In genomic region chr10:42842358-42842757, GRCm38 (mm10) we compare ENCODE assay signal across 8 mouse cellular contexts. TPM values are rescaled to one million over a fixed set of nuclear protein-coding genes. Genes with fewer than 3 reads are reported as not detected.
DNase-seq lines count a peak whose midpoint lies in the region; ATAC-seq and TF ChIP-seq lines count a peak whose summit lies in the region.

No protein-coding gene starts in this region.

- peak; percentile 67 for TF ChIP-seq CTCF in cerebellum, adult 2 months (IDR thresholded peaks at IDR 0.05; ENCODE audit: borderline replicate concordance, insufficient read depth, low read depth, low read length)
- TF ChIP-seq CTCF in forebrain, postnatal 0 days (IDR thresholded peaks at IDR 0.05; ENCODE audit: low read depth), result peak; percentile 91

- H3K36me3 ChIP-seq in forebrain, postnatal 0 days (ENCODE audit: insufficient read depth), result no peaks in the 10 kb centered on the region

- no peak for TF ChIP-seq POLR2A in cerebellum, adult 2 months (IDR thresholded peaks at IDR 0.05; ENCODE audit: borderline replicate concordance, insufficient read depth, low read length)

- peak; percentile 64 for DNase-seq in NIH3T3 (ENCODE audit: low read depth)
- peak; percentile 43 to 56 for DNase-seq in cerebellum, adult 2 months
- peak; percentile 77 for DNase-seq in forebrain, postnatal 0 days
- DNase-seq in heart, postnatal 4 days, result peak; percentile 89
- DNase-seq in layer of hippocampus, postnatal 14 days (ENCODE audit: low spot score in 2 of 2), result peak; percentile 55 to 68
- peak; percentile 59 to 77 for DNase-seq in right cerebral cortex, postnatal 10 days (ENCODE audit: low spot score in 2 of 2)
- peak; percentile 62 for DNase-seq in urinary bladder, adult 2 months (ENCODE audit: low spot score)

- WGBS in cerebellum, adult 2 months, result 19% methylated on average over 9 of the region's 9 CpGs
- 18% methylated on average over 9 of the region's 9 CpGs for WGBS in forebrain, postnatal 0 days

- no peak overlapping the region for H3K27ac ChIP-seq in cerebellum, adult 2 months (ENCODE audit: insufficient read depth, low read length)
- no peak overlapping the region for H3K27ac ChIP-seq in forebrain, postnatal 0 days (ENCODE audit: low read depth, low read length)

- H3K9ac ChIP-seq in forebrain, postnatal 0 days, result no peak overlapping the region

- H3K27me3 ChIP-seq in cerebellum, adult 2 months (ENCODE audit: control insufficient read depth, insufficient read depth, low read length), result no peaks in the 10 kb centered on the region
- H3K27me3 ChIP-seq in forebrain, postnatal 0 days (ENCODE audit: insufficient read depth, low read length), result no peaks in the 10 kb centered on the region

- H3K9me3 ChIP-seq in forebrain, postnatal 0 days (ENCODE audit: low read length), result no peaks in the 10 kb centered on the region

- H3K4me1 ChIP-seq in cerebellum, adult 2 months (ENCODE audit: control insufficient read depth, insufficient read depth, low read length), result no peaks in the 10 kb centered on the region
- no peaks in the 10 kb centered on the region for H3K4me1 ChIP-seq in forebrain, postnatal 0 days (ENCODE audit: insufficient read depth)

- H3K4me3 ChIP-seq in cerebellum, adult 2 months (replicated peaks; ENCODE audit: insufficient read depth, low read depth, low read length), result no peak overlapping the region
- no peak overlapping the region for H3K4me3 ChIP-seq in forebrain, postnatal 0 days (ENCODE audit: low read depth, low read length)

- peak; percentile 61 for ATAC-seq in forebrain, postnatal 0 days
- ATAC-seq in megakaryocyte, adult 5-6 weeks (ENCODE audit: poor library complexity, severe bottlenecking), result peak; percentile 75

- no peak overlapping the region for H3K4me2 ChIP-seq in forebrain, postnatal 0 days (ENCODE audit: low read depth)

RNA-seq across cellular contexts. Expression of gene Scml4, which starts 17.8 kb away (rescaled TPM):
- polyA plus RNA-seq in cerebellum, adult 2 months (2012; rRNA removed), result 0.82 and 0.98 TPM in 2 replicates
- total RNA-seq in forebrain, postnatal 0 days (2014; rRNA removed), result 16.2 and 37.7 TPM in 2 replicates
- 3.6 and 8.5 TPM in 2 replicates for polyA plus RNA-seq in forebrain, postnatal 0 days (2015; fragmentation: Nextera tagmentation; extraction: Ambion mirVana)
- 1 to 10 TPM; 4.2 to 4.9 TPM for total RNA-seq in heart, postnatal 4 days (2021)
- total RNA-seq in layer of hippocampus, postnatal 14 days (2021), result 1 to 10 TPM; 6.0 to 6.1 TPM
- total RNA-seq in megakaryocyte, adult 5-6 weeks (2015), result 0.42 and 0.64 TPM in 2 replicates
- 0.41 and 0.48 TPM in 2 replicates for total RNA-seq in megakaryocyte, adult 5-6 weeks (2017)
- 0.73 and 1.1 TPM in 2 replicates for polyA plus RNA-seq in urinary bladder, adult 2 months (2012; rRNA removed)
